ENCODE assay signal across 10 mouse cellular contexts in genomic region chr16:32087629-32088443, GRCm38 (mm10). TPM values are rescaled to one million over a fixed set of nuclear protein-coding genes. Genes with fewer than 3 reads are reported as not detected.
A peak's percentile ranks its signal among the peaks of the same experiment; 100 is the strongest.
DNase-seq lines count a peak whose midpoint lies in the region; ATAC-seq and TF ChIP-seq lines count a peak whose summit lies in the region.
"Had no signal": no experiment of that assay in that cellular context is flagged by ENCODE, and none has a peak within 500 bp of the region (broad histone marks: within the 10 kb centered on the region; RNA-seq: fewer than 3 reads in every experiment).

No protein-coding gene starts in this region.

- TF ChIP-seq CTCF in gastrocnemius, adult 2 months (IDR thresholded peaks at IDR 0.05) = no peak
- no peak for TF ChIP-seq CTCF in bone marrow, adult 2 months (IDR thresholded peaks at IDR 0.05; ENCODE audit: control insufficient read depth, insufficient read depth, low read length)

- no peak overlapping the region for H3K4me2 ChIP-seq in hindbrain, embryonic 14.5 days (replicated peaks)
- H3K4me2 ChIP-seq: neural tube, embryonic 12.5 days had no signal

- H3K4me1 ChIP-seq in bone marrow, adult 2 months (ENCODE audit: control insufficient read depth, insufficient read depth, low read length) = peaks cover 1% of the 10 kb centered on the region; the same call in 1 of the 2 replicates
- H3K4me1 ChIP-seq in hindbrain, embryonic 14.5 days (replicated peaks; ENCODE audit: control insufficient read depth, insufficient read depth, low read length) = no peaks in the 10 kb centered on the region
- H3K4me1 ChIP-seq: neural tube, embryonic 12.5 days had no signal

- H3K27me3 ChIP-seq in hindbrain, embryonic 14.5 days (ENCODE audit: control insufficient read depth, insufficient read depth, low read length) = no peaks in the 10 kb centered on the region
- H3K27me3 ChIP-seq: CH12.LX; neural tube, embryonic 12.5 days had no signal

- no peak for TF ChIP-seq POLR2A in bone marrow, adult 2 months (IDR thresholded peaks at IDR 0.05; ENCODE audit: borderline replicate concordance, control insufficient read depth, low read depth, low read length)

- DNase-seq in gastrocnemius, adult 2 months = no peak
- no peak for DNase-seq in gastrocnemius, postnatal 36 days
- DNase-seq in kidney, adult 8-10 months = peak; percentile 68 to 78
- peak; percentile 40 to 41 for DNase-seq in natural killer cell, adult 2 months (ENCODE audit: low spot score in 2 of 2)
- no peak for DNase-seq in left cerebral cortex, postnatal 4 days
- DNase-seq in cerebellum, adult 18-20 months = no peak
- DNase-seq in hindbrain, embryonic 14.5 days (ENCODE audit: low spot score) = no peak

- H3K36me3 ChIP-seq in hindbrain, embryonic 14.5 days (replicated peaks; ENCODE audit: control insufficient read depth, insufficient read depth) = peaks cover 89% of the 10 kb centered on the region

- intact Hi-C loops in gastrocnemius, adult 2 months (cut with DNase I) = no loop called here
- intact Hi-C loops in gastrocnemius, postnatal 36 days (cut with DNase I) = no loop called here
- intact Hi-C loops in left cerebral cortex, postnatal 4 days (cut with DNase I) = no loop called here

- H3K27ac ChIP-seq in gastrocnemius, adult 2 months = peak overlapping the region; percentile 46; the same call in 1 of the 2 replicates
- peak overlapping the region; percentile 45 for H3K27ac ChIP-seq in bone marrow, adult 2 months (ENCODE audit: control insufficient read depth, insufficient read depth, low read depth, low read length, poor library complexity)
- no peak overlapping the region for H3K27ac ChIP-seq in hindbrain, embryonic 14.5 days
- H3K27ac ChIP-seq: neural tube, embryonic 12.5 days had no signal

- peak overlapping the region; percentile 29; the same call in 1 of the 2 replicates for H3K4me3 ChIP-seq in gastrocnemius, adult 2 months
- no peak overlapping the region for H3K4me3 ChIP-seq in bone marrow, adult 2 months (replicated peaks; ENCODE audit: control insufficient read depth, low read depth, low read length)
- no peak overlapping the region for H3K4me3 ChIP-seq in hindbrain, embryonic 14.5 days (replicated peaks; ENCODE audit: low read length)
- H3K4me3 ChIP-seq: neural tube, embryonic 12.5 days had no signal

- H3K9ac ChIP-seq in hindbrain, embryonic 14.5 days = no peak overlapping the region
- H3K9ac ChIP-seq: neural tube, embryonic 12.5 days had no signal

- WGBS in bone marrow, adult 2 months = 13% methylated on average over 17 of the region's 17 CpGs
- WGBS in hindbrain, embryonic 14.5 days = 89% methylated on average over 17 of the region's 17 CpGs

- no peaks in the 10 kb centered on the region for H3K9me3 ChIP-seq in hindbrain, embryonic 14.5 days (ENCODE audit: control insufficient read depth, low read length)
- H3K9me3 ChIP-seq: neural tube, embryonic 12.5 days had no signal

- no peak for ATAC-seq in hindbrain, embryonic 14.5 days (ENCODE audit: low FRiP score)

RNA-seq across cellular contexts. Expression of gene Pak2, which starts 8.7 kb away (rescaled TPM):
- 10 to 100 TPM; 13.3 to 15.8 TPM for total RNA-seq in gastrocnemius, adult 2 months (2021)
- 10 to 100 TPM; 12.0 to 13.0 TPM for total RNA-seq in gastrocnemius, postnatal 36 days (2021)
- 12.7 and 25.2 TPM in 2 replicates for polyA plus RNA-seq in bone marrow, adult 2 months (2011; ENCODE audit: insufficient read depth, insufficient read length, low replicate concordance, missing spikeins)
- 10 to 100 TPM; 47.0 to 53.4 TPM for total RNA-seq in left cerebral cortex, postnatal 4 days (2021)
- polyA plus RNA-seq in hindbrain, embryonic 14.5 days (2014; fragmentation: Nextera tagmentation; extraction: Ambion mirVana) = 30.6 and 34.5 TPM in 2 replicates

RNA-seq across cellular contexts. Expression of gene Pigx, which starts 11.7 kb away (rescaled TPM):
- total RNA-seq in gastrocnemius, adult 2 months (2021) = 10 to 100 TPM; 11.3 to 12.6 TPM
- 10 to 100 TPM in 1 of 2 experiments, 1 to 10 TPM in 1; 8.8 to 11.6 TPM for total RNA-seq in gastrocnemius, postnatal 36 days (2021)
- 11.1 and 35.7 TPM in 2 replicates for polyA plus RNA-seq in bone marrow, adult 2 months (2011; ENCODE audit: insufficient read depth, insufficient read length, low replicate concordance, missing spikeins)
- total RNA-seq in left cerebral cortex, postnatal 4 days (2021) = 10 to 100 TPM; 44.1 TPM
- 96.8 and 109 TPM in 2 replicates for polyA plus RNA-seq in hindbrain, embryonic 14.5 days (2014; fragmentation: Nextera tagmentation; extraction: Ambion mirVana)

RNA-seq across cellular contexts. Expression of gene Cep19, which starts 11.8 kb away (rescaled TPM):
- total RNA-seq in gastrocnemius, adult 2 months (2021) = 1 to 10 TPM; 8.3 to 8.4 TPM
- 1 to 10 TPM; 7.8 to 9.4 TPM for total RNA-seq in gastrocnemius, postnatal 36 days (2021)
- 4.5 and 11.3 TPM in 2 replicates for polyA plus RNA-seq in bone marrow, adult 2 months (2011; ENCODE audit: insufficient read depth, insufficient read length, low replicate concordance, missing spikeins)
- total RNA-seq in left cerebral cortex, postnatal 4 days (2021) = 10 to 100 TPM; 38.4 to 40.7 TPM
- 50.3 and 53.0 TPM in 2 replicates for polyA plus RNA-seq in hindbrain, embryonic 14.5 days (2014; fragmentation: Nextera tagmentation; extraction: Ambion mirVana)

Comparison
In these comparisons a context has a peak if more than half of its experiments do, and no peak if none do; other contexts are left out.
1. DNase-seq: peak in kidney, adult 8-10 months (2 of 2) and natural killer cell, adult 2 months (2 of 2); none in gastrocnemius, adult 2 months (single experiment), gastrocnemius, postnatal 36 days (0 of 2), left cerebral cortex, postnatal 4 days (single experiment), cerebellum, adult 18-20 months (0 of 2) and hindbrain, embryonic 14.5 days (single experiment).